Mouse (Mus musculus) lung, embryonic 14.5 days (tissue): Measurements from ENCODE around the gene Clk2. TPM values are rescaled to one million over a fixed set of nuclear protein-coding genes. Genes with fewer than 3 reads are reported as not detected.

Experiments used
- ATAC-seq: fragments of 200-750 bp; cut with Nextera tagmentation; 2 replicates; pipeline ENCODE4 v1.8.0; 2017; ENCODE audit warnings: mild to moderate bottlenecking, moderate TSS enrichment, moderate library complexity; ENCODE audit not compliant: insufficient read depth
- DNase-seq: peaks from one replicate; pipeline ENCODE4 v3.0.0-alpha.2; 2015
- H3K27ac ChIP-seq: fragments of 300-500 bp; sonication (generic); 2 replicates; pipeline ENCODE4 v1.5.1; 2014; ENCODE audit warnings: low read depth, mild to moderate bottlenecking, moderate library complexity
- H3K27me3 ChIP-seq: fragments of 300-500 bp; sonication (generic); 2 replicates; pipeline ENCODE4 v1.6.1; 2014; ENCODE audit warnings: low read length, control low read depth; ENCODE audit not compliant: insufficient read depth
- H3K36me3 ChIP-seq: fragments of 300-500 bp; sonication (generic); 2 replicates; pipeline ENCODE4 v1.6.1; 2014; ENCODE audit warnings: control low read depth; ENCODE audit not compliant: insufficient read depth
- H3K4me1 ChIP-seq: fragments of 300-500 bp; sonication (generic); 2 replicates; pipeline ENCODE4 v1.6.1; 2014; ENCODE audit warnings: antibody characterized with exemption, control low read depth; ENCODE audit not compliant: insufficient read depth
- H3K4me2 ChIP-seq: fragments of 300-500 bp; sonication (generic); 2 replicates; pipeline ENCODE4 v1.6.1; 2014; ENCODE audit warnings: mild to moderate bottlenecking
- H3K4me3 ChIP-seq: fragments of 300-500 bp; sonication (generic); 2 replicates; pipeline ENCODE4 v1.5.1; 2014; ENCODE audit warnings: low read depth, low read length
- H3K9ac ChIP-seq: fragments of 300-500 bp; sonication (generic); 2 replicates; pipeline ENCODE4 v1.6.1; 2014
- H3K9me3 ChIP-seq: fragments of 300-500 bp; sonication (generic); 2 replicates; pipeline ENCODE4 v1.6.1; 2016; ENCODE audit warnings: low read depth, low read length, control low read depth
- CTCF ChIP-seq: IDR thresholded peaks from 2 replicates; pipeline ENCODE4 v1.5.1; 2016; ENCODE audit warnings: antibody characterized with exemption, low read depth
- WGBS: fragments of 180-500 bp; shearing (Covaris S2); extraction: QIAGEN DNeasy Blood & Tissue Kit; methylation state at CpG from one replicate; pipeline ENCODE4 v1.1.7; 2014; 5-methylcytosine and 5-hydroxymethylcytosine counted together
- polyA plus RNA-seq: library from polyadenylated mRNA; unstranded; fragments of >200 nt; fragmentation: Nextera tagmentation; extraction: Ambion mirVana; gene quantifications from 2 replicates; pipeline ENCODE4 v1.2.1, GENCODE M21; 2014

Gene Clk2
- 26.1 and 26.4 TPM in 2 replicates for polyA plus RNA-seq

- Histone ChIP-seq H3K27ac (peak within 1 kb of the TSS; percentile 98), H3K27me3 (no peaks in the 10 kb centered on the region), H3K36me3 (peaks cover 35% of the 10 kb centered on the region), H3K9ac (peak within 1 kb of the TSS; percentile 97), H3K9me3 (no peaks in the 10 kb centered on the region), H3K4me1 (no peaks in the 10 kb centered on the region), H3K4me3 (peak within 1 kb of the TSS; percentile 93), H3K4me2 (peak within 1 kb of the TSS; percentile 66)
- no peak for TF ChIP-seq CTCF
- DNase-seq (peak; percentile 97), ATAC-seq (peak; percentile 98)
- WGBS = under 1% methylated on average over 76 of the region's 79 CpGs
Observed at GRCm38 (mm10) chr3:89164506-89165267, at the start of gene Clk2. Gene Clk2, plus strand, starts transcription at chr3:89164795.

- Histone ChIP-seq H3K9ac (no peak overlapping the region), H3K36me3 (no peaks in the 10 kb centered on the region), H3K4me1 (no peaks in the 10 kb centered on the region), H3K27ac (no peak overlapping the region), H3K9me3 (no peaks in the 10 kb centered on the region), H3K4me3 (no peak overlapping the region), H3K4me2 (no peak overlapping the region), H3K27me3 (no peaks in the 10 kb centered on the region)
- peak; percentile 54 for TF ChIP-seq CTCF
- DNase-seq (peak; percentile 51), ATAC-seq (no peak)
- 5% methylated on average over 2 of the region's 2 CpGs for WGBS
Observed at GRCm38 (mm10) chr3:89115522-89115921, 49.1 kb upstream of the Clk2 start.

DNA sequence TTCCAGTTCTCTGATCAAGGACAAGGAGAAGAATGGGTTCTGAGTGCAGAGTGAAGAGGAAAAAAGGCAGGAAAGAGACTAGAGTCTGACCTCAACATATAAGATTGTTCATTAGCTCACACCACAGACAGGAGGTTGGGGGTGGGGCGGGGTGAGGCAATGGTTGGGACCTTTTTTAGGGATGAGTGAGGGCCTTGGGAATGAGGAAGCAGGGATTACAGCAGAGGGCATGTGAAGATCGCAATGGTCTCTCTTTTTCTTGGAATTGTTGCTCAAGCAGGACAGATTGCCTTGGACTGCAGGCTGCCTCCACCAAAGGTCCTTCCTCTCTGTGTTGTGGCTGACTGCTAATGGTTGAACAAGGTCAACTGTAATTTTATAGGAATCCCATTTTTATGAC lies 41.3 kb upstream of the Clk2 start:
- 76% methylated on average over 2 of the region's 2 CpGs for WGBS
- DNase-seq = no peak
- TF ChIP-seq CTCF = no peak
- no peak for ATAC-seq
- Histone ChIP-seq H3K36me3 (no peaks in the 10 kb centered on the region), H3K4me1 (no peaks in the 10 kb centered on the region), H3K4me2 (no peak overlapping the region), H3K27ac (no peak overlapping the region), H3K4me3 (no peak overlapping the region), H3K27me3 (no peaks in the 10 kb centered on the region), H3K9me3 (no peaks in the 10 kb centered on the region), H3K9ac (no peak overlapping the region)

GRCm38 (mm10) chr3:89124241-89124640 lies 40.4 kb upstream of the Clk2 start:
- H3K9me3 ChIP-seq = no peaks in the 10 kb centered on the region
- H3K9ac ChIP-seq = no peak overlapping the region
- no peak overlapping the region for H3K27ac ChIP-seq
- H3K4me3 ChIP-seq = no peak overlapping the region
- no peak for TF ChIP-seq CTCF
- ATAC-seq (no peak), DNase-seq (peak; percentile 64)
- no peak overlapping the region for H3K4me2 ChIP-seq
- 58% methylated on average over 3 of the region's 3 CpGs for WGBS
- H3K4me1 ChIP-seq = no peaks in the 10 kb centered on the region
- H3K27me3 ChIP-seq = no peaks in the 10 kb centered on the region
- no peaks in the 10 kb centered on the region for H3K36me3 ChIP-seq

- H3K4me1 ChIP-seq = no peaks in the 10 kb centered on the region
- no peak overlapping the region for H3K9ac ChIP-seq
- no peak for TF ChIP-seq CTCF
- H3K36me3 ChIP-seq = no peaks in the 10 kb centered on the region
- no peak for ATAC-seq
- H3K4me2 ChIP-seq = no peak overlapping the region
- H3K4me3 ChIP-seq = no peak overlapping the region
- H3K27ac ChIP-seq = no peak overlapping the region
- 93% methylated on average over 3 of the region's 3 CpGs for WGBS
- H3K9me3 ChIP-seq = no peaks in the 10 kb centered on the region
- H3K27me3 ChIP-seq = no peaks in the 10 kb centered on the region
- DNase-seq = no peak
Observed at GRCm38 (mm10) chr3:89125981-89126380, 38.6 kb upstream of the Clk2 start.

- no peaks in the 10 kb centered on the region for H3K27me3 ChIP-seq
- no peaks in the 10 kb centered on the region for H3K36me3 ChIP-seq
- H3K9me3 ChIP-seq = no peaks in the 10 kb centered on the region
- TF ChIP-seq CTCF = no peak
- no peak overlapping the region for H3K27ac ChIP-seq
- H3K4me3 ChIP-seq = no peak overlapping the region
- no peaks in the 10 kb centered on the region; the same call in 1 of the 2 replicates for H3K4me1 ChIP-seq
- no peak overlapping the region for H3K4me2 ChIP-seq
- WGBS = 74% methylated on average over 3 of the region's 3 CpGs
- no peak overlapping the region for H3K9ac ChIP-seq
- ATAC-seq = no peak
- no peak for DNase-seq
Observed at GRCm38 (mm10) chr3:89129908-89130307, 34.7 kb upstream of the Clk2 start.

- Histone ChIP-seq H3K9me3 (no peaks in the 10 kb centered on the region), H3K9ac (no peak overlapping the region), H3K4me1 (no peaks in the 10 kb centered on the region; the same call in 1 of the 2 replicates), H3K36me3 (no peaks in the 10 kb centered on the region), H3K27ac (no peak overlapping the region), H3K27me3 (no peaks in the 10 kb centered on the region), H3K4me2 (peak overlapping the region; percentile 66), H3K4me3 (peak overlapping the region; percentile 21)
- no peak for TF ChIP-seq CTCF
- WGBS = 37% methylated on average over 4 of the region's 4 CpGs
- DNase-seq (no peak), ATAC-seq (no peak)
Observed at GRCm38 (mm10) chr3:89131816-89132215, 32.8 kb upstream of the Clk2 start.
